ENCODE assay signal across 27 mouse cellular contexts in genomic region chr17:31026986-31027385, GRCm38 (mm10). TPM values are rescaled to one million over a fixed set of nuclear protein-coding genes. Genes with fewer than 3 reads are reported as not detected.
DNase-seq lines count a peak whose midpoint lies in the region; ATAC-seq and TF ChIP-seq lines count a peak whose summit lies in the region.
"Had no signal": no experiment of that assay in that cellular context is flagged by ENCODE, and none has a peak within 500 bp of the region (broad histone marks: within the 10 kb centered on the region; RNA-seq: fewer than 3 reads in every experiment).

No protein-coding gene starts in this region.

- no peak overlapping the region for H3K9ac ChIP-seq in midbrain, embryonic 11.5 days (ENCODE audit: low read length)
- H3K9ac ChIP-seq in midbrain, embryonic 14.5 days (replicated peaks; ENCODE audit: low read length), result no peak overlapping the region
- H3K9ac ChIP-seq in MEL (ENCODE audit: control insufficient read depth, low read depth, low read length, poor library complexity, severe bottlenecking), result no peak overlapping the region
- H3K9ac ChIP-seq in embryonic facial prominence, embryonic 15.5 days, result no peak overlapping the region
- H3K9ac ChIP-seq: embryonic facial prominence, embryonic 12.5 days; forebrain, postnatal 0 days; heart, embryonic 12.5 days; heart, embryonic 15.5 days; hindbrain, embryonic 13.5 days; intestine, embryonic 15.5 days had no signal

- WGBS in midbrain, embryonic 11.5 days, result 78% methylated on average over 6 of the region's 6 CpGs
- 80% methylated on average over 6 of the region's 6 CpGs for WGBS in midbrain, embryonic 14.5 days
- WGBS in embryonic facial prominence, embryonic 15.5 days, result 80% methylated on average over 6 of the region's 6 CpGs

- no peaks in the 10 kb centered on the region for H3K9me3 ChIP-seq in midbrain, embryonic 11.5 days (ENCODE audit: control insufficient read depth, low read length)
- no peaks in the 10 kb centered on the region for H3K9me3 ChIP-seq in midbrain, embryonic 14.5 days (ENCODE audit: control insufficient read depth, low read length)
- H3K9me3 ChIP-seq in MEL (replicated peaks; ENCODE audit: insufficient read depth, low read length), result no peaks in the 10 kb centered on the region
- no peaks in the 10 kb centered on the region for H3K9me3 ChIP-seq in embryonic facial prominence, embryonic 15.5 days (replicated peaks)
- H3K9me3 ChIP-seq: embryonic facial prominence, embryonic 12.5 days; heart, embryonic 15.5 days; intestine, embryonic 15.5 days had no signal

- H3K4me1 ChIP-seq in midbrain, embryonic 11.5 days (ENCODE audit: control insufficient read depth, insufficient read depth, low read length), result no peaks in the 10 kb centered on the region
- no peaks in the 10 kb centered on the region for H3K4me1 ChIP-seq in midbrain, embryonic 14.5 days (ENCODE audit: control insufficient read depth, insufficient read depth, low read length)
- peaks cover 0 to 3% of the 10 kb centered on the region in 2 experiments; a peak in 2 of 4 replicates for H3K4me1 ChIP-seq in MEL (ENCODE audit: control insufficient read depth in 1 of 2, insufficient read depth in 2 of 2, low read length in 2 of 2)
- H3K4me1 ChIP-seq in embryonic facial prominence, embryonic 15.5 days, result no peaks in the 10 kb centered on the region
- H3K4me1 ChIP-seq: heart, embryonic 15.5 days; hindbrain, embryonic 13.5 days had no signal

- H3K79me2 ChIP-seq in MEL (ENCODE audit: control insufficient read depth, insufficient read depth, low read length, poor library complexity), result no peaks in the 10 kb centered on the region

- H3K27me3 ChIP-seq in midbrain, embryonic 11.5 days (ENCODE audit: control insufficient read depth, insufficient read depth, low read length), result no peaks in the 10 kb centered on the region
- no peaks in the 10 kb centered on the region for H3K27me3 ChIP-seq in midbrain, embryonic 14.5 days (ENCODE audit: control insufficient read depth, insufficient read depth, low read length)
- no peaks in the 10 kb centered on the region for H3K27me3 ChIP-seq in MEL (ENCODE audit: control insufficient read depth in 1 of 2, insufficient read depth in 2 of 2, low read length in 2 of 2)
- no peaks in the 10 kb centered on the region for H3K27me3 ChIP-seq in embryonic facial prominence, embryonic 15.5 days
- H3K27me3 ChIP-seq: embryonic facial prominence, embryonic 12.5 days; heart, embryonic 12.5 days; heart, embryonic 15.5 days; hindbrain, embryonic 13.5 days; intestine, embryonic 15.5 days had no signal

- peak; percentile 82 for DNase-seq in midbrain, embryonic 11.5 days (ENCODE audit: low spot score, missing footprints)
- DNase-seq in midbrain, embryonic 14.5 days, result no peak
- peak; percentile 41 for DNase-seq in MEL (ENCODE audit: low read depth, low spot score)
- no peak for DNase-seq in layer of hippocampus, postnatal 25 days (ENCODE audit: extremely low spot score in 1 of 2, low spot score in 1 of 2)
- DNase-seq in thymus, postnatal 36 days, result no peak
- DNase-seq: adrenal gland, postnatal 10 days; adrenal gland, postnatal 36 days; cerebellum, adult 18-20 months; cerebellum, adult 9-10 months; cerebellum, postnatal 14 days; forebrain, postnatal 0 days; gastrocnemius, adult 2 months; gastrocnemius, postnatal 14 days; heart, adult 18-20 months; heart, postnatal 10 days; heart, postnatal 36 days had no signal

- TF ChIP-seq RAD21 in MEL (IDR thresholded peaks at IDR 0.05; ENCODE audit: low read depth, low read length), result no peak

- H3K4me3 ChIP-seq in midbrain, embryonic 11.5 days (ENCODE audit: low read depth, low read length), result no peak overlapping the region
- H3K4me3 ChIP-seq in midbrain, embryonic 14.5 days (replicated peaks; ENCODE audit: low read depth, low read length), result no peak overlapping the region
- no peak overlapping the region for H3K4me3 ChIP-seq in MEL (ENCODE audit: control insufficient read depth in 1 of 2, insufficient read depth in 1 of 2, low read depth in 2 of 2, low read length in 2 of 2)
- no peak overlapping the region for H3K4me3 ChIP-seq in embryonic facial prominence, embryonic 15.5 days (replicated peaks)
- H3K4me3 ChIP-seq: embryonic facial prominence, embryonic 12.5 days; gastrocnemius, adult 2 months; heart, embryonic 12.5 days; heart, embryonic 15.5 days; hindbrain, embryonic 10.5 days; hindbrain, embryonic 13.5 days; intestine, embryonic 15.5 days had no signal

- TF ChIP-seq CTCF in MEL (IDR thresholded peaks at IDR 0.05 in 2 of 3, conservative IDR thresholded peaks at IDR 0.05 in 1 of 3; ENCODE audit: control insufficient read depth in 1 of 3, insufficient read depth in 1 of 3, low read depth in 2 of 3, low read length in 3 of 3, poor library complexity in 1 of 3, severe bottlenecking in 1 of 3), result no peak

- no peak overlapping the region for H3K4me2 ChIP-seq in midbrain, embryonic 11.5 days
- no peak overlapping the region for H3K4me2 ChIP-seq in midbrain, embryonic 14.5 days (ENCODE audit: low read length)
- H3K4me2 ChIP-seq in embryonic facial prominence, embryonic 15.5 days (replicated peaks), result no peak overlapping the region
- H3K4me2 ChIP-seq: embryonic facial prominence, embryonic 12.5 days; heart, embryonic 12.5 days; heart, embryonic 15.5 days; hindbrain, embryonic 13.5 days; intestine, embryonic 15.5 days had no signal

- no peaks in the 10 kb centered on the region for H3K36me3 ChIP-seq in midbrain, embryonic 11.5 days (ENCODE audit: control insufficient read depth, insufficient read depth, low read length)
- no peaks in the 10 kb centered on the region for H3K36me3 ChIP-seq in midbrain, embryonic 14.5 days (ENCODE audit: control insufficient read depth, insufficient read depth, low read length)
- H3K36me3 ChIP-seq in MEL (ENCODE audit: control insufficient read depth in 1 of 2, insufficient read depth in 2 of 2, low read length in 2 of 2), result no peaks in the 10 kb centered on the region
- H3K36me3 ChIP-seq in embryonic facial prominence, embryonic 15.5 days, result no peaks in the 10 kb centered on the region
- H3K36me3 ChIP-seq: embryonic facial prominence, embryonic 12.5 days; G1E; heart, embryonic 12.5 days; heart, embryonic 15.5 days; hindbrain, embryonic 10.5 days; hindbrain, embryonic 13.5 days; intestine, embryonic 15.5 days had no signal

- TF ChIP-seq POLR2A in MEL (IDR thresholded peaks at IDR 0.05; ENCODE audit: control insufficient read depth in 1 of 2, insufficient read depth in 1 of 2, low read depth in 1 of 2, low read length in 2 of 2, poor library complexity in 1 of 2), result no peak

- no peak for ATAC-seq in midbrain, embryonic 11.5 days (ENCODE audit: low FRiP score)
- ATAC-seq in midbrain, embryonic 14.5 days (ENCODE audit: low FRiP score, low TSS enrichment), result no peak
- peak; percentile 47; the same call in 1 of the 2 replicates for ATAC-seq in embryonic facial prominence, embryonic 15.5 days (ENCODE audit: insufficient number of reproducible peaks, low FRiP score, low TSS enrichment, low read depth)
- ATAC-seq: CD4-positive, CD25-positive, alpha-beta regulatory T cell, adult 4 months; forebrain, embryonic 14.5 days; forebrain, postnatal 0 days; hindbrain, embryonic 16.5 days; intestine, embryonic 15.5 days had no signal

- H3K27ac ChIP-seq in midbrain, embryonic 11.5 days (ENCODE audit: low read depth, low read length), result no peak overlapping the region
- H3K27ac ChIP-seq in midbrain, embryonic 14.5 days (replicated peaks; ENCODE audit: low read depth, low read length), result no peak overlapping the region
- no peak overlapping the region for H3K27ac ChIP-seq in MEL (ENCODE audit: control insufficient read depth, low read depth, low read length)
- no peak overlapping the region for H3K27ac ChIP-seq in embryonic facial prominence, embryonic 15.5 days (replicated peaks)
- H3K27ac ChIP-seq: embryonic facial prominence, embryonic 12.5 days; gastrocnemius, adult 2 months; heart, embryonic 15.5 days; hindbrain, embryonic 10.5 days; hindbrain, embryonic 13.5 days; intestine, embryonic 15.5 days had no signal

- TF ChIP-seq EP300 in MEL (IDR thresholded peaks at IDR 0.05; ENCODE audit: low read depth in 1 of 2, low read length in 2 of 2), result no peak

TF ChIP-seq in MEL, 35 proteins besides CTCF, POLR2A, EP300 and RAD21:
- TF ChIP-seq USF1 (IDR thresholded peaks at IDR 0.05; ENCODE audit: low read depth, low read length), result peak; percentile 42
- no peak for TF ChIP-seq HCFC1 (IDR thresholded peaks at IDR 0.05; ENCODE audit: low read depth, low read length)
- TF ChIP-seq RCOR1 (IDR thresholded peaks at IDR 0.05; ENCODE audit: low read depth, low read length), result no peak
- TF ChIP-seq TCF12 (IDR thresholded peaks at IDR 0.05; ENCODE audit: low read depth, low read length), result no peak
- no peak for TF ChIP-seq ELF1 (IDR thresholded peaks at IDR 0.05; ENCODE audit: low read depth, low read length)
- no peak for TF ChIP-seq GABPA (IDR thresholded peaks at IDR 0.05; ENCODE audit: low read depth, low read length)
- no peak for TF ChIP-seq SIN3A (IDR thresholded peaks at IDR 0.05; ENCODE audit: low read length)
TF ChIP-seq in MEL: peak in this region for 1.

RNA-seq across cellular contexts. Expression of gene Abcg1, which starts 30.5 kb away (rescaled TPM):
- 10.4 TPM in 2 replicates for polyA plus RNA-seq in midbrain, embryonic 11.5 days (2014; fragmentation: Nextera tagmentation; extraction: Ambion mirVana)
- 23.1 and 24.7 TPM in 2 replicates for polyA plus RNA-seq in midbrain, embryonic 14.5 days (2014; fragmentation: Nextera tagmentation; extraction: Ambion mirVana)
- total RNA-seq in MEL (2012; rRNA removed), result 10.4 and 11.6 TPM in 2 replicates
- 10 to 100 TPM in 1 of 2 experiments, not detected in 1; 18.0 TPM for polyA plus RNA-seq in MEL (2012; ENCODE audit: insufficient read depth in 1 of 2, insufficient read length in 2 of 2, low read depth in 1 of 2, low replicate concordance in 2 of 2, missing spikeins in 1 of 2)
- polyA plus RNA-seq in embryonic facial prominence, embryonic 15.5 days (2015; fragmentation: Nextera tagmentation; extraction: Ambion mirVana), result 14.4 and 15.8 TPM in 2 replicates
- 10 to 100 TPM; 54.2 to 60.3 TPM for total RNA-seq in layer of hippocampus, postnatal 25 days (2021)
- polyA plus RNA-seq: G1E had no signal

Comparison
In these comparisons a context has a peak if more than half of its experiments do, and no peak if none do; other contexts are left out.
1. DNase-seq: peak in midbrain, embryonic 11.5 days (single experiment) and MEL (single experiment); none in midbrain, embryonic 14.5 days (single experiment), layer of hippocampus, postnatal 25 days (0 of 2) and thymus, postnatal 36 days (0 of 2).